Mouse (Mus musculus): Measurements from ENCODE around the gene Aurkc. TPM values are rescaled to one million over a fixed set of nuclear protein-coding genes. Genes with fewer than 3 reads are reported as not detected.
"Not testable (repeated sequence)": the region's sequence is repeated elsewhere in the genome, so short reads cannot be mapped to it uniquely, and the experiment has no call there.

Gene Aurkc
- polyA plus RNA-seq, 1 experiment from 2014 or later, result not detected

GRCm38 (mm10) chr7:7049659-7050320, 54.7 kb downstream of the Aurkc start:
- not testable (repeated sequence) for H3K4me3 ChIP-seq (ENCODE audit: low read depth, low read length); DNase-seq (ENCODE audit: low spot score); H3K4me1 ChIP-seq (replicated peaks; ENCODE audit: control insufficient read depth, insufficient read depth, low read length); H3K27ac ChIP-seq (ENCODE audit: low read depth, low read length); H3K27me3 ChIP-seq (replicated peaks; ENCODE audit: control insufficient read depth, insufficient read depth, low read length); H3K36me3 ChIP-seq (ENCODE audit: control insufficient read depth, insufficient read depth, low read length); H3K4me2 ChIP-seq; ATAC-seq (replicated peaks; ENCODE audit: low FRiP score); H3K9me3 ChIP-seq (ENCODE audit: control insufficient read depth, low read length); H3K9ac ChIP-seq (ENCODE audit: low read depth, low read length)
- WGBS, result 54% methylated on average over 7 of the region's 7 CpGs

Other genes starting within 250 kb of the Aurkc start
- gene Zfp954, start 126.2 kb downstream of the Aurkc start, polyA plus RNA-seq (2014; fragmentation: Nextera tagmentation; extraction: Ambion mirVana), result 10.0 and 10.8 TPM in 2 replicates
- 0.53 and 0.75 TPM in 2 replicates for gene Zfp773, start 141.5 kb downstream of the Aurkc start, polyA plus RNA-seq (2014; fragmentation: Nextera tagmentation; extraction: Ambion mirVana)
- 0.93 and 1.3 TPM in 2 replicates for gene Zfp418, start 176.0 kb downstream of the Aurkc start, polyA plus RNA-seq (2014; fragmentation: Nextera tagmentation; extraction: Ambion mirVana)
- 3.5 and 4.4 TPM in 2 replicates for gene Zfp772, start 214.7 kb downstream of the Aurkc start, polyA plus RNA-seq (2014; fragmentation: Nextera tagmentation; extraction: Ambion mirVana)

Data from liver, embryonic 11.5 days (tissue).